Mouse (Mus musculus) brain, embryonic 18.5 days (tissue): ENCODE data around the gene Map6.
"Not testable (repeated sequence)": the region's sequence is repeated elsewhere in the genome, so short reads cannot be mapped to it uniquely, and the experiment has no call there.

Experiments
- DNase-seq: peaks from one replicate; pipeline ENCODE4 v3.0.0-alpha.2; 2012; ENCODE audit warnings: low read depth, low spot score

Gene Map6

GRCm38 (mm10) chr7:99355731-99356131 lies 88.5 kb downstream of the Map6 start:
- DNase-seq = no peak

GRCm38 (mm10) chr7:99356244-99356930 lies 89.1 kb downstream of the Map6 start:
- DNase-seq = no peak

GRCm38 (mm10) chr7:99357201-99357600 lies 90.0 kb downstream of the Map6 start:
- DNase-seq = no peak

- no peak for DNase-seq
Observed at GRCm38 (mm10) chr7:99358371-99358770, 91.1 kb downstream of the Map6 start.

GRCm38 (mm10) chr7:99360021-99360802 lies 93.0 kb downstream of the Map6 start:
- peak; percentile 74 for DNase-seq

GRCm38 (mm10) chr7:99360803-99361414 lies 93.7 kb downstream of the Map6 start:
- no peak for DNase-seq

- no peak for DNase-seq
Observed at GRCm38 (mm10) chr7:99362137-99362536, 94.9 kb downstream of the Map6 start.

- DNase-seq = no peak
Observed at GRCm38 (mm10) chr7:99365069-99365468, 97.8 kb downstream of the Map6 start.

GRCm38 (mm10) chr7:99366716-99367115 lies 99.5 kb downstream of the Map6 start:
- no peak for DNase-seq

- DNase-seq = not testable (repeated sequence)
Observed at GRCm38 (mm10) chr7:99374325-99374724, 107.1 kb downstream of the Map6 start.

GRCm38 (mm10) chr7:99375455-99375854 lies 108.2 kb downstream of the Map6 start:
- no peak for DNase-seq

GRCm38 (mm10) chr7:99378870-99379269 lies 111.6 kb downstream of the Map6 start:
- DNase-seq = no peak

- no peak for DNase-seq
Observed at GRCm38 (mm10) chr7:99380491-99381213, 113.4 kb downstream of the Map6 start.

- peak; percentile 93 for DNase-seq
Observed at GRCm38 (mm10) chr7:99381214-99382087, 114.2 kb downstream of the Map6 start, which contains the start of gene Gdpd5. TSS of gene Gdpd5 (plus strand) at chr7:99381414.

- DNase-seq = no peak
Observed at GRCm38 (mm10) chr7:99382088-99383000, 115.1 kb downstream of the Map6 start.

GRCm38 (mm10) chr7:99383246-99383645 lies 116.0 kb downstream of the Map6 start:
- no peak for DNase-seq

GRCm38 (mm10) chr7:99384101-99384611 lies 116.9 kb downstream of the Map6 start:
- DNase-seq = no peak

- no peak for DNase-seq
Observed at GRCm38 (mm10) chr7:99386030-99386429, 118.8 kb downstream of the Map6 start.
